Mouse (Mus musculus) adipocyte (in vitro differentiated cells): ENCODE results near the gene Acta2.
"Not testable (repeated sequence)": the region's sequence is repeated elsewhere in the genome, so short reads cannot be mapped to it uniquely, and the experiment has no call there.

Experiments
- DNase-seq: peaks from one replicate; pipeline ENCODE4 v3.0.0-alpha.2; 2016; ENCODE audit warnings: low spot score

Gene Acta2

GRCm38 (mm10) chr19:34220732-34221380 is 34.5 kb downstream of the Acta2 start:
- DNase-seq, result no peak

DNA sequence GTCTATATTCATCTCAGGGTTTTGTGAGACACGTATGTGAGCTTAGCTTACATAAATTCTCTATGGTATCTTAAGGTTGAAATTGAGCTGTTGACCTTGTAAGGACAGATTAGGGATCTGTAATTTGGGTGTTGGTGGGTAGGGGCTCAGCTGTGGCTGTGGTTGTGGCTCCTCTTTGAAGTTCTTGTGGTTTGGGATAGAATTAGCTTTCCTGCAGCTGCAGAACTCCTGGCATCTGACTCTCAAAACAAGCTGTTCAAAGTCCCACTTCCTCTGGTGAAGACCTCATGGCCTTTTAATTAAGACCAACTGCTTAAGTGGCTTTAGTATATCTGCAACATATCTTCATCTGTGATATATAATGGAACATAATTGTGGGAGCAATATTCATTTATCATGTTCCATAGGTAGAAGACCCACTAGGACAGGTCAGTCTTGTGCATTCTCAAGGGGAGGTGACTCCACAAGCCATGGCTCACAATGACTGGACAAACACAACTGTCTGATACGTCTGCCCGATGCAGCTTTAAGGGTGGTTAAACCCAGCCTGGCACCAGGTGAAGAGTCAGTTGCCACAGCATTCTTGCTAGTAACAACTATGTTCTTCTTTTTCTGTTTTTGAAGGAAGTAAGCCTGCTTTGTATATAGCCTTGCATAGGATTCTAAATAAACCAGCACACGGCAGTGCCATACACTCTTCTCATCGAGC is 36.0 kb downstream of the Acta2 start:
- DNase-seq, result no peak

DNA sequence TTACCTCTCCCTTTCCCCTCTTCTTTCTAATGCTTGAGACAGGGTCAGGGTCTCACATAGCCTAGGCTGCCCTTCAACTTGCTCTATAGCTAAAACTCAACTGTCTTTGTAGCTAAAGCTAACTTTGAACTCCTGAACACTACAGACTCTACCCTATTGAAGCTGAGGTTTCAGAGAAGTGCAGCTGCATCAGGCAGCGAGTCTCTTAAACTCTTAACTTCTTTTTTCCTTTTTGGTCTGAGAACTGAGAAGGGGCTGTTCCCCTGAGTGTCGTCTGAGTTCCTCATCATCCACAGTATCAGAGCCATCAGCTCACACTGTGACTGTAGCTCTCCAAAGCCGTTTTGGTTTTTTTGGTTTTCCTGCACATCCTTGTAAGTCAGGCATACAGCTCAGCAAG is 37.6 kb downstream of the Acta2 start:
- DNase-seq, result no peak

- DNase-seq, result no peak
Observed at GRCm38 (mm10) chr19:34216956-34217355, 38.4 kb downstream of the Acta2 start.

DNA sequence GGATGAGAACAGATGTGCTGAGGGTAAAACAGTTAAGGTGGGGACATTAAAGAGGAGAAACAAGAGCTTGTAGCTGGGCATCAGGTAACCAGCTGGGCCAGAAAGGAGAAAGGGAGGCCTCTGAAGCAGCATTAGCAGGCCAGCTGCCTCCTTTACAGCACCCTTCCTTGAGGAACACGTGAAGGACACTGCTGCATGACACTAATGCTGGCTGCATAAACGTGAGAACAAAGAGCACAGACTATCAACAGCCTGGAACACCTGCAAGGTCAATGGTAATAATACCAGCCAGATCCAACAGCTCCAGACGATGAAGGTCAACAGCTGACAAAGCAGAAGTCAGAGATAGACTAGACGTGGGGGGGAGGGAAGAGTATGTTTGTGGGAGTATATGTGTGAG is 41.3 kb downstream of the Acta2 start:
- DNase-seq, result no peak

GRCm38 (mm10) chr19:34213251-34213645 is 42.1 kb downstream of the Acta2 start:
- DNase-seq, result no peak

- peak; percentile 22 for DNase-seq
Observed at GRCm38 (mm10) chr19:34212489-34213250, 42.7 kb downstream of the Acta2 start.

GRCm38 (mm10) chr19:34210841-34211240 is 44.5 kb downstream of the Acta2 start:
- DNase-seq, result no peak

GRCm38 (mm10) chr19:34209930-34210581 is 45.3 kb downstream of the Acta2 start:
- DNase-seq, result no peak

DNA sequence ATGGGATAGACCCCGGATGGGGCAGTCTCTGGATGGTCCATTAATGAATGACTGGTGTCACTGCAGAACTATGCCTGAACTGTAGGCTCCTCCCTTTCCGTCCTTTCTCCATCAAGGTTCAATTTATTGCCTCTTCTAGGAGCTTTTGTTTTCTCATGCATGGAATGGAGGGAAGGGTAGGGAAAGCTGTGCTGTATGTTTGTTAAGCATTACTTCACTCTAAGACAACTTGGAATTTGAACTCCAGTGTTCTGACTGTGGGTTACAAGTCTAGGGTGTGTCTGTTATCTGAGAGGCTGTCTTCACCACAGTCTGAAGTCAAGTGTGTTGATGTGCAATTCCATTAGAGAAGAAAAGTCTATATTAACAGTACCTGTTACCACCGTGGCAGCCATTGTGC is 46.4 kb downstream of the Acta2 start:
- no peak for DNase-seq

- DNase-seq, result no peak
Observed at GRCm38 (mm10) chr19:34206760-34207440, 48.5 kb downstream of the Acta2 start.

GRCm38 (mm10) chr19:34206128-34206527 is 49.3 kb downstream of the Acta2 start:
- not testable (repeated sequence) for DNase-seq

GRCm38 (mm10) chr19:34202668-34203067 is 52.7 kb downstream of the Acta2 start:
- DNase-seq, result no peak

DNA sequence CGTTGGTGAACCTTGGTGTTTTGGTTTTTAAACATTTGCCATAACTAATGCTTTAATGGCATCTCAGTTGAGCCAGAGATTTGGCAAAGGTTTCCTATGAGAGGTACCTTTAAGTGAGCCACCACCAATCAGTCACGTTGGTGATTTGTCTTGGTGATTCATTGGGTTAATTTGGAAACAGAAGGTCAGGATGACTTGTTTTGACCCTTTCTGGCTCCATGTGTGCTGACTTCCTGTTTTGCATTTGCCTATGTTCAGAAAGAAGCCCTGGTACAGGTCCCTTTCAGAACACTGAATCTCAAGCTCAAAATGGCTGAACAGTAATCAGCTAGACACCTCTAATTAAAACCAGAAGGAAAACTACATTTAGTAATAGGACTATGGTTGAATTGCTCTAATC is 55.9 kb downstream of the Acta2 start:
- no peak for DNase-seq

DNA sequence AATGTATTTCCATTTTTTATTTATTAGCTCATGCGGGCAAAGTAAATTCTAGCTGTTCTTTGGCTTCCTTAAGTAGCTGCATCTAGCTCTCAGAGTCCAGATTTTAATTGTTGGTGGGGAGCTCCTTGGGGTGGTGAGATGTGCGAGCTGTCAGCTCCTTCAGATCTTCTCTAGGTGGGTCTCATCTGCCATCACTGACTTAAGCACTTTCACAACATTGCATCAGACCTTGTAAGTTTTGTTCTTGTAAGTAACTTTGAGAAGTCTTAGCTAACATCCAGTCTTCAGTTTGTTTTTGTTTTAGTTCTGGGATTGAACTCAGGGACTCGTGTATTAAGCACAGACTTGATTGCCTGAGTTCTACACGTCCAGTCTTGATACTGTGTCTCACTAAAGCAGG is 56.5 kb downstream of the Acta2 start:
- DNase-seq, result no peak

- no peak for DNase-seq
Observed at GRCm38 (mm10) chr19:34198066-34198465, 57.3 kb downstream of the Acta2 start.

DNA sequence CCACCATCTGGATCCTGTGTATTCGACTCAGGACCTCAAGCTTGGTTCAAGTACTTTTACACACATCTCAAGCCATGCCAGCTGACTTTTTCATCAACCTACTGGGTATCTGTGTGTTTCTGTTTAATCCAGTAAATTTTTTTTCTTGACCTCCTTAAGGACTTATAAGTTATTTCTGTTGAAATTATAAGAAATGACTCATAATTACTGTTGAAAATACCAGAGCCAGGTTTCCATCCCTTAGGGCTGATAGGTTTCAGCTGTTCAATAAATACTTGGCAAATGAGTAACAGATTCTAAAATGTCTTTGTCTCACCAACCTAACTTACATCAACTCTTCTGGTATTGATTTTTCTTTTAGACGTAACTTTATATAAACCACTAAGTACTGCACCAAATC is 60.4 kb downstream of the Acta2 start:
- DNase-seq, result no peak

- no peak for DNase-seq
Observed at GRCm38 (mm10) chr19:34194132-34194745, 61.2 kb downstream of the Acta2 start.

GRCm38 (mm10) chr19:34193683-34194082 is 61.7 kb downstream of the Acta2 start:
- DNase-seq, result no peak

DNA sequence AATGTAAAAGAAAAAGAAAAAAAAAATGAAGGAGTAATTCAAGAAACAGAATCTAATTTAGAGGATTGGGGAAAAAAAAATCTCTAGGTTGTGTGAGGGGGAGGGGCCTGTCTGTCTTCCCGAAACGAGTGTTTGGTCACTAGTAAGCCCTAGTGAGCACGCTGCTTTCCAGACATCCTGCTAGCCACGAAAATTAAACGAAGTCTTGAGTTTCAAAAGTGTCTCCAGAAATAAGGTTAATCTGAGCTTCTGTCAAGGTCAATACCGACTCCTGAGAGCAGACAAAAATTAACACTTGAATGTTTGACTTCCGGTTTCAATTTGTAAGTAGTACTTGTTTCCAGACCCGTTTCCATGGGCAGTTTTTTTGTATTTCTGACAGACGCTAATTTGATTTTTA is 62.2 kb downstream of the Acta2 start:
- peak; percentile 67 for DNase-seq
